Mouse (Mus musculus): ENCODE measurements around the gene Rhot2. TPM values are rescaled to one million over a fixed set of nuclear protein-coding genes. Genes with fewer than 3 reads are reported as not detected.

Rhot2 gene
- polyA plus RNA-seq, 1 experiment, result 206 TPM

DNA sequence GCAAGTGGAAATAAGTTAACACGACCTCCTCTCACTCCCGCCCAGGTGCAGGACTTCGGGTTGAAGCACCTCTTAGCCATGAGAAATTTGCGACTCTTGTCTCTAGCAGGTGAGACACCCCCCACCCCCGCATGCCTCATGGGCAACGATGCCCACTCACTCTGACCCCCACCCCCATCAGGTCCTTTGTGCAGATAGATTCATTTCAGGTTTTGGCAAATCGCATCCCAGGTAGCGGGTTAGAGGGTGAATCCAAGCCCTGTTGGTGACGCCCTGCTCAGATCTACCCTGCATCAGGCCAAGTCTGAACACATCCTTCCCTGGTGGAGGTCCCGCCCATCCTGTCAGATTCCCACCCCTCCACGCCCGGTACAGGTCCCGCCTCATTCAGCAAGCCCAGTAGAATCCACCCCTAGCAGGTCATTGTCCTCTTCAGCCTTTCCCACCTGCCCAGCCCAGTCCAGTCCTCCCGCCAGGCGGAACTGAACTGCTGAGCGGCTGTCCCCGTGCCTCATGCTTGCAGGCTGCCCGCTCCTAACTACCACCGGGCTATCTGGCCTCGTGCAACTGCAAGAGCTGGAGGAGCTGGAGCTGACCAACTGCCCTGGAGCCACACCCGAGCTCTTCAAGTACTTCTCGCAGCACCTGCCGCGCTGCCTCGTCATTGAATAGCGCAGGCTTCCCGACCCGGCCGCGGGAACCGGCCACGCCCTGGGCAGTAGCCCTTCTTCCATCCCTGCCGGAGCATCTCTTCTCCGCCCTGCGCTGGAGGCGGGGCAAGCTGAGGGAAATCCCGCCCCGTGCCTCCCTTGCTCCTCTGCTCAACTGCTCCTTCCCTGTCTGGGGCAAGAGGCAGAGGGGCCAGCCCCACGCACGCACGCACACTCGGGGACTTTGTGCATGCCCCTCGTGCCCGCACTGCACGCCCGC, 25.5 kb downstream of the Rhot2 start:
- Histone ChIP-seq H3K27me3 (ENCODE audit: control insufficient read depth, insufficient read depth, low read length) (peaks cover 9% of the 10 kb centered on the region; the same call in 1 of the 2 replicates), H3K4me1 (replicated peaks; ENCODE audit: control insufficient read depth, insufficient read depth, low read length) (peaks cover 9% of the 10 kb centered on the region), H3K27ac (ENCODE audit: control insufficient read depth, insufficient read depth, low read length) (no peak overlapping the region), H3K4me3 (ENCODE audit: control insufficient read depth, insufficient read depth, low read length) (no peak overlapping the region), H3K36me3 (ENCODE audit: control insufficient read depth, insufficient read depth, low read length) (no peaks in the 10 kb centered on the region)
- WGBS, result 13% methylated on average over 46 of the region's 46 CpGs
- TF ChIP-seq POLR2A (IDR thresholded peaks at IDR 0.05; ENCODE audit: control insufficient read depth, extremely low read depth, insufficient read depth, low read length, poor library complexity) (no peak), CTCF (IDR thresholded peaks at IDR 0.05; ENCODE audit: borderline replicate concordance, control insufficient read depth, extremely low read depth, insufficient read depth, low read length, poor library complexity) (no peak)
- no peak for DNase-seq

DNA sequence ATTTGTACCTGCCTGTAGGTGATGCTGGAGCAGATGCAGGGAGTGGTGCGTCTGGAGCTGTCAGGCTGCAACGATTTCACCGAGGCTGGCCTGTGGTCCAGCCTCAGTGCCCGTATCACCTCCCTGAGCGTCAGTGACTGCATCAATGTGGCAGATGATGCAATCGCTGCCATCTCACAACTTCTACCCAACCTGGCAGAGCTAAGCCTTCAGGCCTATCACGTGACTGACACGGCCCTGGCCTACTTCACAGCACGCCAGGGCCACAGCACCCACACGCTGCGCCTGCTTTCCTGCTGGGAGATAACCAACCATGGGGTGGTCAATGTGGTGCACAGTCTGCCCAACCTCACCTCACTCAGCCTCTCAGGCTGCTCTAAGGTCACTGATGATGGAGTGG, 27.0 kb downstream of the Rhot2 start:
- H3K27me3 ChIP-seq (ENCODE audit: control insufficient read depth, insufficient read depth, low read length), result peaks cover 9% of the 10 kb centered on the region; the same call in 1 of the 2 replicates
- no peak for DNase-seq
- H3K36me3 ChIP-seq (ENCODE audit: control insufficient read depth, insufficient read depth, low read length), result no peaks in the 10 kb centered on the region
- WGBS, result 80% methylated on average over 11 of the region's 11 CpGs
- H3K4me1 ChIP-seq (replicated peaks; ENCODE audit: control insufficient read depth, insufficient read depth, low read length), result no peaks in the 10 kb centered on the region
- H3K4me3 ChIP-seq (ENCODE audit: control insufficient read depth, insufficient read depth, low read length), result no peak overlapping the region
- TF ChIP-seq POLR2A (IDR thresholded peaks at IDR 0.05; ENCODE audit: control insufficient read depth, extremely low read depth, insufficient read depth, low read length, poor library complexity), result no peak
- TF ChIP-seq CTCF (IDR thresholded peaks at IDR 0.05; ENCODE audit: borderline replicate concordance, control insufficient read depth, extremely low read depth, insufficient read depth, low read length, poor library complexity), result no peak
- no peak overlapping the region for H3K27ac ChIP-seq (ENCODE audit: control insufficient read depth, insufficient read depth, low read length)

DNA sequence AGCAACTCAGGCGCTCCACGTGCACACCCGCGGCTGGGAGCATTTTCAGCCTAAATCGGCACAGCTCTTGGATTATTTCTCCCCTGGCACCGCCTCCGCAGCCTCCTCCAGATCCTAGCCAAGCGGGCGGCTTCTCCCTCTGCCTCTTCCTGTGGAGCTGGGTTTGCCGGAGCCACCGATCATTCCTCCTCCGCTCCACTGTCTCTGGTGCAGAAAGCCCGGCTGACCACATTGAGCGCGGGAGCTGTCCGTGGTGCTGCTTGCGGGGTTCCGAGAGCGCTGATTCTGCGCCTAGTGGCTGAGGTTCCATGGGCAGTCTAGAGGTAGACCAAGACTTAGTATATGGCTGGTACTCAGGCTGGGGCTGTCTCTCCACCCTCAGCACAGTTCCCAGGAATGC, 31.2 kb downstream of the Rhot2 start:
- Histone ChIP-seq H3K27me3 (ENCODE audit: control insufficient read depth, insufficient read depth, low read length) (peaks cover 13% of the 10 kb centered on the region; the same call in 1 of the 2 replicates), H3K4me1 (replicated peaks; ENCODE audit: control insufficient read depth, insufficient read depth, low read length) (no peaks in the 10 kb centered on the region), H3K27ac (ENCODE audit: control insufficient read depth, insufficient read depth, low read length) (no peak overlapping the region), H3K36me3 (ENCODE audit: control insufficient read depth, insufficient read depth, low read length) (no peaks in the 10 kb centered on the region), H3K4me3 (ENCODE audit: control insufficient read depth, insufficient read depth, low read length) (no peak overlapping the region)
- peak; percentile 77 for DNase-seq
- WGBS, result 6% methylated on average over 20 of the region's 20 CpGs
- TF ChIP-seq POLR2A (IDR thresholded peaks at IDR 0.05; ENCODE audit: control insufficient read depth, extremely low read depth, insufficient read depth, low read length, poor library complexity) (no peak), CTCF (IDR thresholded peaks at IDR 0.05; ENCODE audit: borderline replicate concordance, control insufficient read depth, extremely low read depth, insufficient read depth, low read length, poor library complexity) (0 out of 2 replicates have a peak, but pooled peaks have one; percentile 54)

DNA sequence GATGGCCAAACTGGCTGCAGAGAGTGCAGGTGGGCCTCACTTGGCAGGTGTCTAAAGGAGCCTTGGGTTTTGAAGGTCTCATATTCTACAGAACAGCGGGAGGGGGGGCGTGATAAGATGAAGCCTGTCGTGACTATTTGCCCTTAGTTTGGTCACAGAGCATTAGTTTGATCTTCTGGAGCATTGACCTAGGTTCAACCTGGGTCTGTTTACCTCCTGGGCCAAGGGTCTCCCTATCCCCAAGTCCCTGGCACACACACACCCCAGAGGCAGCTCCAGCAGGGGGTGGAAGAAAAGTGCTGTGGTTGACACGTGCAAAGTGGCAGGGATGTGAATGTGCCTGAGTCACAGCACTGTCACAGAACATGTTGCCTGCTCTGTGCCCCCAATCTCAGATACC, 33.8 kb downstream of the Rhot2 start:
- DNase-seq, result no peak
- Histone ChIP-seq H3K36me3 (ENCODE audit: control insufficient read depth, insufficient read depth, low read length) (no peaks in the 10 kb centered on the region), H3K27me3 (ENCODE audit: control insufficient read depth, insufficient read depth, low read length) (peaks cover 14% of the 10 kb centered on the region; the same call in 1 of the 2 replicates), H3K4me1 (replicated peaks; ENCODE audit: control insufficient read depth, insufficient read depth, low read length) (no peaks in the 10 kb centered on the region), H3K27ac (ENCODE audit: control insufficient read depth, insufficient read depth, low read length) (no peak overlapping the region), H3K4me3 (ENCODE audit: control insufficient read depth, insufficient read depth, low read length) (no peak overlapping the region)
- 65% methylated on average over 4 of the region's 4 CpGs for WGBS
- TF ChIP-seq CTCF (IDR thresholded peaks at IDR 0.05; ENCODE audit: borderline replicate concordance, control insufficient read depth, extremely low read depth, insufficient read depth, low read length, poor library complexity), result no peak
- no peak for TF ChIP-seq POLR2A (IDR thresholded peaks at IDR 0.05; ENCODE audit: control insufficient read depth, extremely low read depth, insufficient read depth, low read length, poor library complexity)

DNA sequence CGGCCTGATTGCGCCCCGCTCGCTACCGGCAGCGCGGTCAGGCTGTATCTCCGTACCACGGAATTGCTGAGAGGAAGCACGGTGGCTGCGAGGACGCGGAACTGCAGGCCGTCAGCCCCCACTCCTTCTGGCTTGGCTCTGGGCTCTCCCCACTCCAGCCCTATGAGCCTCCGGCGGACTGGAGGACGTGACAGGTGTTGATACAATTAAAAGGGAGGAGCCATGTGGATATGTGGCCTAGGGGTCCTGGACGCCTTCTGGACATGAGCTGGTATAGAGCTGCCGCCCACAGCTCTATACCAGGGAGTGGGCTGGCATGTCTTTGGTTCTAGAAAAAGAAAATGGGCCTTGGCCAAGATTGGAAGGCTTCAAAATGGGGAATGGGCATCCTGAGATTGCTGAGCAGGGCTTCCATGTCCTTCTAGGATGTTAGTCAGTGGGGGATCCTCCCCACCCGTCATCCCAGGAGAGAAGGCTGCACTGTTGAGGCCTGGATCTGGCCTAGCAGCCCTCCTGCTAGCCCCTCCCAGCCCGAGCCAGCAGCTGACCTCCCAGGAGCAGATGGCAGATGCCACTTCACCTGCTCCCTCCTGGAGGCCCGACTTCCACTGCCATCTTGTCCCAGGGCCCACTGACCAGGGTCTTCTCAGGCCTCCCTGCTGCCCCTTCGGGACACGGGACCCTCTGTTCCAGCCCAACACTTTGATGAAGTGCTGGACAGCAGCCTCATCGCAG, 34.9 kb downstream of the Rhot2 start:
- H3K27ac ChIP-seq (ENCODE audit: control insufficient read depth, insufficient read depth, low read length), result no peak overlapping the region
- 18% methylated on average over 25 of the region's 25 CpGs for WGBS

More for the DNA sequence above, 34.9 kb downstream of the Rhot2 start:
- Histone ChIP-seq H3K36me3 (ENCODE audit: control insufficient read depth, insufficient read depth, low read length) (no peaks in the 10 kb centered on the region), H3K4me1 (replicated peaks; ENCODE audit: control insufficient read depth, insufficient read depth, low read length) (no peaks in the 10 kb centered on the region), H3K4me3 (ENCODE audit: control insufficient read depth, insufficient read depth, low read length) (0 out of 2 replicates have a peak overlapping the region, but pooled peaks have one; percentile 2), H3K27me3 (ENCODE audit: control insufficient read depth, insufficient read depth, low read length) (peaks cover 14% of the 10 kb centered on the region; the same call in 1 of the 2 replicates)
- DNase-seq, result no peak
- no peak for TF ChIP-seq POLR2A (IDR thresholded peaks at IDR 0.05; ENCODE audit: control insufficient read depth, extremely low read depth, insufficient read depth, low read length, poor library complexity)
- TF ChIP-seq CTCF (IDR thresholded peaks at IDR 0.05; ENCODE audit: borderline replicate concordance, control insufficient read depth, extremely low read depth, insufficient read depth, low read length, poor library complexity), result no peak
